Comparison of ENCODE assay signal across 14 mouse cellular contexts in genomic region chr8:73160945-73161344, GRCm38 (mm10).
"Had no signal": no experiment of that assay in that cellular context is flagged by ENCODE, and none has a peak within 500 bp of the region (broad histone marks: within the 10 kb centered on the region; RNA-seq: fewer than 3 reads in every experiment).

No protein-coding gene starts in this region.

- DNase-seq: lung, adult 18-20 months; lung, embryonic 14.5 days; lung, postnatal 10 days; right cerebral cortex, postnatal 14 days; thymus, adult 2 months; thymus, postnatal 25 days; thymus, postnatal 4 days had no signal

- H3K36me3 ChIP-seq: midbrain, embryonic 15.5 days; neural tube, embryonic 12.5 days; stomach, embryonic 15.5 days had no signal

- H3K27ac ChIP-seq: macrophage; midbrain, embryonic 15.5 days; neural tube, embryonic 12.5 days; stomach, embryonic 15.5 days; stomach, postnatal 0 days had no signal

- H3K4me1 ChIP-seq: midbrain, embryonic 15.5 days; neural tube, embryonic 12.5 days; stomach, embryonic 15.5 days had no signal

- H3K27me3 ChIP-seq: megakaryocyte, embryonic 14.5 days; midbrain, embryonic 15.5 days; neural tube, embryonic 12.5 days; stomach, embryonic 15.5 days had no signal

- H3K4me3 ChIP-seq: midbrain, embryonic 15.5 days; neural tube, embryonic 12.5 days; stomach, embryonic 15.5 days had no signal

- ATAC-seq: midbrain, embryonic 15.5 days had no signal

- H3K4me2 ChIP-seq: lung, embryonic 14.5 days; midbrain, embryonic 11.5 days; midbrain, embryonic 15.5 days; neural tube, embryonic 12.5 days; stomach, embryonic 15.5 days had no signal

- H3K9ac ChIP-seq: lung, embryonic 14.5 days; midbrain, embryonic 15.5 days; neural tube, embryonic 12.5 days; stomach, embryonic 15.5 days had no signal

- H3K9me3 ChIP-seq: megakaryocyte, embryonic 14.5 days; midbrain, embryonic 15.5 days; neural tube, embryonic 12.5 days; stomach, embryonic 15.5 days had no signal
